Mouse (Mus musculus): ENCODE measurements at regions not wholly inside any gene's neighbourhood (a gene's known extent, or its start where the extent isn't known, plus 50 kb on each side); places are given as distances from the start of the nearest gene placed in this dataset.

DNA sequence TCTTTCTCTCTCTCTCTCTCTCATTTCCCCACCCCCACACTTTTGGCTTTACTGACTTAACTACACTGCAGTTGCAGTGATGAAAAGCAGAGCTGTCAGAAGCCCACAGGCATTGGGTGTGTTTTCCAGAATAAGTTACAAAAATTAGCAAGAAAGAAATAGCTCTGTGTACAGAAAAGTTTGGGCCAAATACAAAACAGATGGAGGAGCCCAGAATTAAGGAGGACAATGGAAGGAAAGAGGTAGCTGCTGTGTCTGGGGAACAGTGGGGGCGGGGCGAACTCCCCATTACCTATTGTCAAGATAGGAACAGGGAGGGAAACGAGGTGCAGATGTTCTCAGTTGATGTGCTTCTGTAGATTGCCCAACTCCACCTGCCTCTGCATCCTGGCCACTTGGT is 267.4 kb upstream of the Slc30a5 start:
- TF ChIP-seq CTCF (conservative IDR thresholded peaks at IDR 0.05; ENCODE audit: insufficient read depth, insufficient read length, low read depth, low read length) (no peak), POLR2A (IDR thresholded peaks at IDR 0.05; ENCODE audit: low read depth, low read length) (no peak)
